Mouse (Mus musculus) ovary, postnatal 10 days (tissue): ENCODE results near the gene Rogdi.

Experiments used
- DNase-seq: peaks from one replicate; pipeline ENCODE4 v3.0.0; 2022; ENCODE audit warnings: low spot score

The Rogdi gene

GRCm38 (mm10) chr16:5013054-5013838 is at the start of gene Rogdi:
Rogdi (minus strand) TSS chr16:5013553.
- peak; percentile 83 for DNase-seq

DNA sequence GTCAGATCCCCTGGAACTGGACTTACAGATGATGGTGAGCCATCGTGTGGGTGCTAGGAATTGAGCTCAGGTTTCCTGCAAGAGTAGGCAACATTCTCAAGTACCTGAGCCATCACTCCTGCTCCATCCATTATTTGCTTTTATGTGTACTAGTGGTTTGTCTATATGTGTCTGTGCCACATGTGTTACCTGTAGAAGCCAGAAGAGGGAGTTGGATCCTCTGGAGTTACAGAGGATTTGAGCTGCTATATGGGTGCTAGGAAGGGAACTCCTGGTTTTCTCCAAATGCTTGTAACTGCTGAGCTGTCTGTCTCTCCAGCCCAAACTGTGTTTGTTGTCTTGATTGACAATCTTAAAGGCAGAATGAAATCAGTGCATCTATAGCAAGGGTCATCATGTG is 44.8 kb upstream of the Rogdi start:
- no peak for DNase-seq

DNA sequence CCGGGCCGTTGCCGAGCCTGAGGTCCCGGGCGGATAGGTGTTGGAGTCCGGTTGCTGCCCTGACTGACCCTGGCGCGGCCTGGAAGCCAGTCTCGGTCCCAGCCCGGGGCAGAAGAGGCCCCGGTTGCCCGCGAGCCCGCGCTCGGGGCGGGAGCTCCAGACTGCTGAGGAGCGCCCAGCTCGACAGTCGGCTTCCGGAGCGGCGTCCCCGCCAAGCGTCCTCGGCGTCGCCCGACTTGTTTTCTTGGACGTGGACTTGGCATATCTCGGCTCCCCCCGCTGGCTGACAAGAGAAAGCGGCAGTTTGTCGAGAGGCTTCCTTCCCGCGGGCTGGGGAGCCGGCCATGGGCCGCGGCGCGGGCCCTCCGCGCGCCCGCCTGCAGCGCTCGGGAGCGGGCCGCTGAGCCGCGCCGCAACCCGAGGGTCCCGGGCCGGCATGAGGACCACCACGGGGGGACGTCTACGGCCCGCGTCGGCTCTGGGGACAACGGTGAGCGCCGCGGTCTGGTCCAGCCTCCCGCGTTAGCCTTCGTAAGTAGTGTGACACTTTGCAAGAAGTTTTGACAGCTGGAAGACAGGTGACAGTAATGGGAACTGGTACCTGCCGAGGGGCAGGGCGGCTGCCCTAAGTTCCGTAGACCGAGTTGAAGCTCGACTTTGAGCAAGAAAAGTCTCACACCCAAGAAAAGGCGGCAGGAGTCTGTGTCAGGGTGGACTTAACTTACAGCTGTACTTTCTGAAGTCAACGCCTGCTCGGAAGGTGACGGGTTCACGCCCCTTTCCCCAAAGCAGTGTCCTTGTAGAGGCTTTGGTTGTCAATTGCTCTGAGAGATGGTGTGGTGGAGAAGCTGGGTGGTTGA is 37.1 kb upstream of the Rogdi start:
- DNase-seq: peak; percentile 59

DNA sequence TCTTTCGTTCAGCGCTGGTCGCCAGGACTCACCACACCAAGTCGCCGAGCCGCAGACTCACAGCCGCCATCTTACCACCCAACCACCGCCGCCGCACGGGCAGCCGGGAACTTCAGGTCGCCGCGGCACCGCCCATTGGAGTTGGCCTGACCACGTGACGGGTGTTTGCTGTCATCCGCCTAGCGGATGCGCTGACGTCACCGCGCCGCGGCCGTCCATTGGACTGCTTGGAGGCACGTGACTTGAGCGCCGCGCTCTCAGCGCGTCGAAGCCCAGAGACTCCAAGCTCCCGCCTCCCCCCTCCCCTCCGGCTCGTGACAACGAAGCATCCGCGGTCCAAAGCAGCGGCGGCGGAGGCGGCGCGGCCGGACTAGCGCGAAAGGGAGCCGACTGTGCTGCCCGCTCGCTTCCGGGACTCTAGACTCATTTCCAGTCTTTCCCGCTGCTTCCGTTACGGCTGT is 36.5 kb upstream of the Rogdi start, which contains the start of the genes Glyr1 and Ubn1:
Glyr1 (minus strand) TSS at position 90 of the 461 bp plus-strand sequence.
Ubn1 (plus strand) TSS at position 284 of the 461 bp plus-strand sequence.
- peak; percentile 87 for DNase-seq

GRCm38 (mm10) chr16:5049182-5049773 is 35.9 kb upstream of the Rogdi start:
- DNase-seq: no peak

- DNase-seq: no peak
These were observed 32.0 kb upstream of the Rogdi start for GRCm38 (mm10) chr16:5045322-5045721.

DNA sequence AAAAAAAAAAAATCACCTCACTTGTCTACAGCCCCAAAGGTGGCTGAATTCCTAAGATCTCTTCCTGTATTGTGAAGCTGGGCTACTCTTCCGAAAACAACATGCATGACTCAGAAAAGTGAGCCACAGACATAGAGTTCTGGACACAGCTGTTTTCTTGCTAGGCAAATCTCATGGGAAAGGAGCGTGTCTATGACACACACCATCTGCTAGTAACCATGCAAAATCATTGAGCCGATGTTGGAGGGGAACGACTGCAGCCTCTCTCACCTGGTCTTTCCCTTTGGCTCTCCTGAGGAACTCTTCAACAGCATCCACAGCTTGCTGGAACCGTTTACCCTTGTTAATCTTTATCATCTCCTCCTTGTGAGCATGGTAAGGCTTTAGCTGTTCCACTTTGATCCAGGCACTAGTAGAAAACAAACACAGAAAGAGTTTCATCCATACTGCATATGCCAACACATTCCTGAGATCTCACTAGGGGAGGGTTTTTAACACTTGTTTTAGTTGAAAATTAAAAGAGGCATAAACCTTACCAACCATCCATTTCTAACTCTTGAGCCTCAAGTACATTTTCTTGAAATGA is 23.4 kb upstream of the Rogdi start:
- DNase-seq: no peak

- DNase-seq: no peak
These were observed 22.2 kb upstream of the Rogdi start for GRCm38 (mm10) chr16:5035591-5035990.

GRCm38 (mm10) chr16:5029847-5030246 is 16.5 kb upstream of the Rogdi start:
- DNase-seq: no peak

- no peak for DNase-seq
These were observed 10.7 kb upstream of the Rogdi start for GRCm38 (mm10) chr16:5024021-5024420.

DNA sequence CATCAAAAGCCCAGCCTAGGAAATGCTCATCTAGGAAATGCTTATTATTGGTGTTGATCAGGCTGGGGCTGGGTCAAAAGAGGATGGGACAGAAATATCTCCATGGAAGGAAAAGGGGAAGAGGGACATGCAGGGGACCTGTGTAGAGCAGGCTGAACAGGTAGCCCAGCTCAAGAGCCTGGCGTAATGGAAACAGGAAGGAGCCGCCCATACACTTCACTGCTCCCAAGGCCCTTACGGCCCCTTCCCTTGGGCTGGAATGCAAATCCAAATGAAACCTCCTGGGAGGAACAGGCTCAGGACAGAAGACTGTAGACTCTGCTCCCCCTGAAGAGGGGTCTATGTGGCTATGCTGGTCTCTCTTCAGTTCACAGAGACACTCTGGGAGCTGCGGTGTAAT is 1.2 kb upstream of the Rogdi start:
- DNase-seq: no peak

- no peak for DNase-seq
These were observed 1.0 kb downstream of the Rogdi start for GRCm38 (mm10) chr16:5012036-5013005.

GRCm38 (mm10) chr16:5011285-5011684 is 2.1 kb downstream of the Rogdi start:
- no peak for DNase-seq

DNA sequence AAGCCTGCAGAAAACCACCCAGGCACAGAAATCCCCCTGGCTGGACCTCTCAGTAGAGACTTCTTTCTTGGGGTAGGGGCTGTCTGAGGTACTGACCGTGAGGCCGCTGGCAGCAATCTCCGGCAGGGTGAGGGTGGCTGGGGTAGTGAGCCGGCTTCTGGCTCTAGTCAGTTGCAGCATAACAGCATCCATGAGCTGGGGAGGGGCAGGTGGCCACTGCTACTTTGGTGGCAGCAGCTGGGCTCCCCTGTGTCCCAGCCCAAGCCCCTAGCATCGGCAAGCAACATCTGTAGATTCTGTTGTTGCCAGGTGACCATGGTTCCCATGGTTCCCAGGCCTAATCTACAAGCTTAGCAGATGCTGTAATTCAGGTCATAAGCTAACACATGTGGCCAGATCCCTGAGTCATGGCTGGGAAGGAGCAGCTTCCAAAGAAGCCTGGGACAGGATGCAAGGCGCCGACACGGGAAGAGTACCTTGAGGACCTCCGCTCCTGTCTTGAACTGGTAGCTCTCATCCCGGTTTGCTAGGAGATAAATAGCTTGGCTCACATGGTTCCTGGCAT is 2.9 kb downstream of the Rogdi start:
- DNase-seq: no peak

GRCm38 (mm10) chr16:5008076-5008475 is 5.3 kb downstream of the Rogdi start:
- no peak for DNase-seq

DNA sequence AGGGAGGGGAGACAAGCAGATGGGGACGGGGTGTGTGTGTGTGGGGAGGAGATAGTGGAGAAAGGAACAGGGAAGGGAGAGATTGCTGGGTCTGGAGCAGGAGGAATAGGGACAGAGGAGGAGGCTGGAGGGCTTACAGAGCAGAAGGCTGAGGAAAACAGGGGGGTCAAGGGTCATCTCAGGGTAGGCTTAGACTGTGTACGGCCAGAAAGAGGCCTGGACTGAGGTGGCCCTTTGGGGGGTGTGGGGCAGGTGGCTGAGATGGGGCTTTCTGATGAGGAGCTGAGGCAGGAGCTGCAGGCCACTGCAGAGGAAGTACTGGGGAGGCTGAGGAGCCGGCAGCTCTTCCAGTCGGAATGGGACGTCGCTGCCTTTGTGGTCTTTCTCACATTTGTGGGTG is 5.9 kb downstream of the Rogdi start:
- DNase-seq: no peak

DNA sequence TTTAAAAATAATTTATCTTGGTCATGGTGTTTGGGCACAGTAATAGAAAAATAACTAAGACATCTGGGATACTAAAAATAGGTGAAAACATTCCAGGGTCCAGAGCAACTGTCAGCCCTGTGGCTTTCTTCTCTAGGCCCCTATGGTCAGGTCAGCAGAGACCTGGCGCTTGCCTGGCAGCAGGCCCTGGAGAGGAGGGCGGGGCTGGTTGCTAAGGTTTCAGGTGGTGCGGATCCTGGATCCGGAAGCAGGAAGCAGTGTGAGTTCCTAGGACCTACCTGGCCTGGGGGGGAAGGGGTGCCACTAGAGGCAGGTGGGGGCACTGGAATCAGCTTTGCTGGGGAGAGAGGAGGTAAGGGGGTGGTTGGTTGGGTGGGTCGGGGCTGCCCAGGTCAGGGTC is 6.3 kb downstream of the Rogdi start, which contains the start of gene Smim22:
Smim22 (plus strand) TSS at position 222 of the 400 bp plus-strand sequence.
- DNase-seq: no peak

DNA sequence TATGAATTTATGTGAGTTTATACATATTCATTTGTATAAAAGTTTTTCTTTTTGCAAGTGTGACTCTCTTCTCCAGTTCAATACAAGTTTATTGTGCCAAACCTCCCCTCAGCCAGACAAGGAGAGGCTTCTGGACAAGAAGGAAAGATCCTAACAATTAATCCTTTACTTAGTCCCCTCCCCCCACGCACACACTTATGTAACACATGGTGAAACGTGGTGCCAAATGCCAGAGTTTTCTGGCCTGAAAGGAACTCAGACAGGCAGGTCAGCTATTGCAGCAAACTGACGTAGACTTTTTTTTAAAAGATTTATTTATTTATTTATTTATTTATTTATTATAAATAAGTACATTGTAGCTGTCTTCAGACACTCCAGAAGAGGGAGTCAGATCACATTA is 12.7 kb downstream of the Rogdi start:
- DNase-seq: no peak

GRCm38 (mm10) chr16:4998984-4999383 is 14.4 kb downstream of the Rogdi start:
- DNase-seq: no peak

- no peak for DNase-seq
These were observed 15.8 kb downstream of the Rogdi start, which contains the start of gene Sept12 for GRCm38 (mm10) chr16:4997553-4997952. Sept12 (minus strand) TSS chr16:4997852.
